Mouse (Mus musculus) embryonic facial prominence, embryonic 13.5 days (tissue): ENCODE data around the gene Angptl2. TPM values are rescaled to one million over a fixed set of nuclear protein-coding genes. Genes with fewer than 3 reads are reported as not detected.
A peak's percentile ranks its signal among the peaks of the same experiment; 100 is the strongest.

Experiments
- ATAC-seq: fragments of 200-750 bp; cut with Nextera tagmentation; 2 replicates; pipeline ENCODE4 v1.8.0; 2017; ENCODE audit warnings: low read depth; ENCODE audit not compliant: insufficient number of reproducible peaks, insufficient read depth, low FRiP score, low TSS enrichment
- H3K27ac ChIP-seq: fragments of 300-500 bp; sonication (generic); 2 replicates; pipeline ENCODE4 v1.5.1; 2015; ENCODE audit warnings: moderate library complexity, mild to moderate bottlenecking, inconsistent platforms
- H3K27me3 ChIP-seq: fragments of 300-500 bp; sonication (generic); 2 replicates; pipeline ENCODE4 v1.6.1; 2015; ENCODE audit warnings: mild to moderate bottlenecking, inconsistent platforms
- H3K36me3 ChIP-seq: fragments of 300-500 bp; sonication (generic); 2 replicates; pipeline ENCODE4 v1.6.1; 2015; ENCODE audit warnings: mild to moderate bottlenecking, inconsistent platforms
- H3K4me1 ChIP-seq: fragments of 300-500 bp; sonication (generic); 2 replicates; pipeline ENCODE4 v1.6.1; 2015; ENCODE audit warnings: inconsistent platforms
- H3K4me2 ChIP-seq: fragments of 300-500 bp; sonication (generic); 2 replicates; pipeline ENCODE4 v1.6.1; 2015; ENCODE audit warnings: moderate library complexity, mild to moderate bottlenecking, inconsistent platforms
- H3K4me3 ChIP-seq: fragments of 300-500 bp; sonication (generic); 2 replicates; pipeline ENCODE4 v1.5.1; 2015; ENCODE audit warnings: mild to moderate bottlenecking, inconsistent platforms
- H3K9ac ChIP-seq: fragments of 300-500 bp; sonication (generic); 2 replicates; pipeline ENCODE4 v1.6.1; 2015; ENCODE audit warnings: mild to moderate bottlenecking, inconsistent platforms
- H3K9me3 ChIP-seq: fragments of 300-500 bp; sonication (generic); 2 replicates; pipeline ENCODE4 v1.6.1; 2016; ENCODE audit warnings: inconsistent platforms
- WGBS: fragments of 180-500 bp; shearing (Covaris S2); methylation state at CpG from one replicate; pipeline ENCODE4 v1.1.7; 2015; ENCODE audit warnings: mixed read lengths; 5-methylcytosine and 5-hydroxymethylcytosine counted together
- polyA plus RNA-seq: library from polyadenylated mRNA; unstranded; fragments of >200 nt; fragmentation: Nextera tagmentation; extraction: Ambion mirVana; gene quantifications from 2 replicates; pipeline ENCODE4 v1.2.1, GENCODE M21; 2015

Angptl2 gene
- polyA plus RNA-seq, 1 experiment from 2014 or later = 38.4 TPM

DNA sequence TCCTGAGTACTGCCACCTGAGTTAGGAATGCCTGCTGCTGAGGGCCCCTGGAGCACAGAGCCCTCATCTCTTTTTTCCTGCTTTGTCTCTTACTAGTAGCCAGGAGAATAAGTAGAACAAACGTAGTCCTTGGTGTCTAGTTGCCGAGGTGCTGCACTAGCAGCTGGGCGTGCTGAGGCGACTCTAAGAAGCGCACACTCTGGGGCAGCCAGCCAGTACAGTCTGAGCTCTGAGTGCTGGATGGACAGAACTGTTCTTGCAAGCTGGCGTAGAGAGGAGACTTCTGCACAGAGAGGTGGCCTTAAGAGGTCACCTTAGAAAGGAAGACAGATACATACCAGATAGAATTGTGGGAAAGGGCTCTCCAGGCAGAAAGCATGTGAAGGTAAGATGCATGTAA, 4.4 kb downstream of the Angptl2 start:
- Histone ChIP-seq H3K9ac (0 out of 2 replicates have a peak overlapping the region, but pooled peaks have one; percentile 16), H3K27ac (peak overlapping the region; percentile 55), H3K9me3 (no peaks in the 10 kb centered on the region), H3K4me1 (peaks cover 60% of the 10 kb centered on the region), H3K36me3 (peaks cover 25% of the 10 kb centered on the region), H3K4me3 (no peak overlapping the region), H3K27me3 (no peaks in the 10 kb centered on the region), H3K4me2 (no peak overlapping the region; the same call in 1 of the 2 replicates)
- WGBS = 49% methylated on average over 6 of the region's 6 CpGs
- no peak for ATAC-seq

DNA sequence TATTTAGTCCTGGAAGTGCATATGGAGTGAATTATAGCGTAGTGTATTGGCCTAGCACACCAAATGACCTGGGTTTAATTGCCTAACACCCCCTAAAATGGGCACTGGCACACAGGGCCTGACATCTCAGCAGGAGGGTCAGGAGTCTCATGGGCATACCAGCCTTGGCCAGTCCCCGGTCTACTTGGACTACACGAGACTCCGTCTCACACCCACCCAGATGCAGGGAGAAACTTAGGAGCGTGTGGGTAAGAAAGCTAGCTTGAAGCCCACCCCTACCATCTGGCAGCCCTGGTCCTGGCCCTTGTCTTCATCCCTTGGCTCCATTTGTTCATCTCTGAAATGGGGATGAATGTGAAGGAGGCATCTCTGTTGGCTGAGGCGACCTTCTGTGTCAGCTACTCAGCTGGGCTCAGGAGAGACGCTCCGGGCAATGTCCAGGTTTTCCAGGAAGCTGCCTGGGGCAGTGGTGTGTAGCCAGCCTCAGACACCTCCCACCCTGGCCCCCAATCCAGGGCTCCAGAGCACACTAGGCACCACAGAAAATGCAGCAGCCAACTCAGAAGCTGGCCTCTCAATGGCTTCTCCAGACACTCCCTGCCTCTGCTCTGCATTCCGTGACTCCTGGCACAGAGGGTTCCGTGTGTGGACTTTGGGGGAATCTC, 4.9 kb downstream of the Angptl2 start:
- Histone ChIP-seq H3K9me3 (no peaks in the 10 kb centered on the region), H3K9ac (no peak overlapping the region), H3K27ac (no peak overlapping the region; the same call in 1 of the 2 replicates), H3K4me3 (no peak overlapping the region), H3K36me3 (peaks cover 27% of the 10 kb centered on the region), H3K4me2 (no peak overlapping the region), H3K4me1 (peaks cover 55% of the 10 kb centered on the region), H3K27me3 (no peaks in the 10 kb centered on the region)
- WGBS = 73% methylated on average over 10 of the region's 10 CpGs
- no peak for ATAC-seq

DNA sequence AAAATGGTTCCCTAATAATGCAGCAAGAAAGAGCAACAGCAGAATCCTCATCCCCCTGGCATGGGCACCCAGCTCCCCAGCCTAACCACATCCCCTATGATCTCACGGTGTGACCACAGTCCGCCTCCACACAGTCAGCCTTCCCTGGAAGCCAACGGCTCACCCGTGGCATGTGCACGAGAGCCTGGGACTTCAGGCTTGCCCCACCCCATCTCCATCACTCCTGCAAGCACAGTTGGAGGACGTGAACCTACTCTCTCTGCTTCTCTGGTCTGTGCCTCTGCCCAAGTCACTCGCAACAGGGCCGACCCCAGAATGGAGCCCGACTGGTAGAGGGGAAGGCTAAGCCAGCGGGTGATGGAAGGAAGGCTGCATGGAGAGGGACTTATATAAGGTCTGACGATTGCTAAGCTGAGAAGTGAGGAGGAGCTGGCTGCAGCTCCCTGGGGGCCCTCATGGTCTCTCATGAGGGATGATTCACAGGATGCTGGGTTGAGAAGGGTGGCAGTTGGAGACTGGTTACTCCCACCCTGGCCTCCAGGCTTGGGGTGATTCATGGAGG, 5.6 kb downstream of the Angptl2 start:
- WGBS = 86% methylated on average over 11 of the region's 11 CpGs
- Histone ChIP-seq H3K36me3 (peaks cover 27% of the 10 kb centered on the region), H3K4me2 (no peak overlapping the region), H3K4me3 (no peak overlapping the region), H3K9ac (no peak overlapping the region), H3K4me1 (peaks cover 52% of the 10 kb centered on the region), H3K9me3 (no peaks in the 10 kb centered on the region), H3K27me3 (no peaks in the 10 kb centered on the region), H3K27ac (no peak overlapping the region)
- ATAC-seq = no peak

DNA sequence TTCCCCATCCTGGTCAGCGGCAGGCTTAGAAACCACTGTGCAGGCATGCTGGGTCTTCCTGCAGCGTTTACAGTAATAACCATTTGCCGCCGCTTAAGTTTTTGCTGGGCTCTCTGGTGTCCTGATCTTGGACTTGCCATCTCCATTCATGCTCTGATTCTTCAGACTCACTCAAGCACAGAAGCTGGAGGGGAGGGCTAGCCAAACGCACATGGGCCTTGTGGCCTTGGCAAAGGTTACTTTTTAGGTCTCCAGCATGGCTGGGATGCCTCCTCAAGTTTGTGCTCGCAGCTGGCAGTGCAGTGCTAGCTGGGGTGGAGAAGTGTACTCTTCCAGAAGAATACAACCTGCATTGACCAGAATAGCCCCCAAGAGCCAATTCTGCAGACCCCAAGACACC, 6.6 kb downstream of the Angptl2 start:
- H3K4me3 ChIP-seq = no peak overlapping the region
- no peak for ATAC-seq
- H3K27ac ChIP-seq = no peak overlapping the region
- no peaks in the 10 kb centered on the region for H3K9me3 ChIP-seq
- H3K36me3 ChIP-seq = peaks cover 27% of the 10 kb centered on the region
- H3K9ac ChIP-seq = no peak overlapping the region
- no peaks in the 10 kb centered on the region for H3K27me3 ChIP-seq
- WGBS = 85% methylated on average over 6 of the region's 6 CpGs
- no peak overlapping the region for H3K4me2 ChIP-seq
- H3K4me1 ChIP-seq = peaks cover 42% of the 10 kb centered on the region

DNA sequence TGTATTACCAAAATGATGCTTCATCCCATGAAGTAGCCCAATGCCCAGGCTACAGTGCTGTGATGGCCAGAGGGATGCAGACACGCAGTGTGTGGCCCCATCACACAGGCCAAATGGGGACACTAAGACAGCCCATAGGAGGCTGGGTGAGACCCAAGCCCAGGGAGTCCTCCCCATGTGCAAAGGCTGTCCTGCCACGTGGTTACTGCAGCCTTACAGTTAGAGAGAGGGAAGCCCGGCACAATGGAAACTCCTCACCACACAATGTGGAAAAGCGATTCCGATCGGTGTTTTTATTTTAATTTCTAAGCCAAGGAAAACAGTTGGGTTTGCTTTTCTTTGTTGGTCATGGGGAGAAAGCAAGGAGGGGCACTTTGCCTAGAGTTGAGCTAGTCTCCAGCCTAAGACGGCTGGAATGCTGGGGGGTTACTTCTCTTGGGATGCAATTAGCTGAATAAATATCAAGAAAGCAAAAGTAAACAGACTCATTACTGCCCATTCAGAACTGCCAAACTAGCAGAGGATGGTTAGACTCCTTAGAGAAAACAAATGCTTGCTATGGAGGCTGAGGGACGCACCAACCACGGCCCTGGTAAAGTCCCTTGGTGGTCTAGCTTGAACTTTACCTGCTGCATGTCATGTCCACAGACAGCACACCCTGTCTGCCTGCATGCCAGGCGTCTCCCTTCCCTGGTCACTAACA, 7.9 kb downstream of the Angptl2 start:
- H3K4me2 ChIP-seq = no peak overlapping the region
- no peaks in the 10 kb centered on the region for H3K9me3 ChIP-seq
- no peaks in the 10 kb centered on the region for H3K27me3 ChIP-seq
- peaks cover 38% of the 10 kb centered on the region for H3K36me3 ChIP-seq
- H3K9ac ChIP-seq = no peak overlapping the region
- H3K27ac ChIP-seq = no peak overlapping the region
- no peak overlapping the region for H3K4me3 ChIP-seq
- H3K4me1 ChIP-seq = peaks cover 31% of the 10 kb centered on the region
- WGBS = 75% methylated on average over 10 of the region's 10 CpGs
- no peak for ATAC-seq

DNA sequence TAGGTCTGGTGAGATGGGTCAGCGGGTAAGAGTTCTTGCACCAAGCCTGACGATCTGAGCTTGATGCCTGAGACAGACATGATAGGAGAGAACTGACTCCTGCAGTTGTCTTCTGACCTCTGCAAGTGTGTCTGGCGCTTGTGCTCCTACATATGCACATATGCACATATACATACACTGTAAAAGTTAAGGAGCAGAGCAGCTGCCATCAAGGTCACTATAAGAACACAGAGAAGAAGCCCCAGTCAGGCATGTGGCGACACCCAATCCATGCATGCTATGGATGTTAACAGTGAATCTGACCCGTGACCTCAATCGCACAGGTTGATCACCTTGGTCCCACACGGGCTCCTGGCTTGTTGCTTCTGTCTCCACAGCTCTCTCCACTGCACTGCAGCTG, 10.1 kb downstream of the Angptl2 start:
- Histone ChIP-seq H3K4me1 (peaks cover 10% of the 10 kb centered on the region), H3K4me2 (no peak overlapping the region), H3K27ac (no peak overlapping the region), H3K4me3 (no peak overlapping the region), H3K9ac (no peak overlapping the region), H3K36me3 (peaks cover 58% of the 10 kb centered on the region), H3K27me3 (no peaks in the 10 kb centered on the region), H3K9me3 (no peaks in the 10 kb centered on the region)
- 86% methylated on average over 7 of the region's 7 CpGs for WGBS
- no peak for ATAC-seq

DNA sequence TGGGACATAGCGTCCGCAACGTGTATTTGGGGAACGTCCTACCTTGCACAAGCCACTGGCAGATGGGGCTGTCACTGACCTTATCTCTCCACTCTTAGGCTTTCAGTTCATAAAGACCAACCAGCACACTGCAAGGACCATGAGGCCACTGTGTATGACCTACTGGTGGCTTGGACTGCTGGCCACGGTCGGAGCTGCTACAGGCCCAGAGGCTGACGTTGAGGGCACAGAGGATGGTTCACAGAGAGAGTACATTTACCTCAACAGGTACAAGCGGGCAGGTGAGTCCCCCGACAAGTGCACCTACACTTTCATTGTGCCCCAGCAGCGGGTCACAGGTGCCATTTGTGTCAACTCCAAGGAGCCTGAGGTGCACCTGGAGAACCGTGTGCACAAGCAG, 12.2 kb downstream of the Angptl2 start:
- H3K9ac ChIP-seq = no peak overlapping the region
- H3K4me2 ChIP-seq = no peak overlapping the region
- no peak for ATAC-seq
- H3K4me1 ChIP-seq = peaks cover 8% of the 10 kb centered on the region
- peaks cover 63% of the 10 kb centered on the region for H3K36me3 ChIP-seq
- H3K27ac ChIP-seq = no peak overlapping the region
- 91% methylated on average over 11 of the region's 11 CpGs for WGBS
- no peaks in the 10 kb centered on the region for H3K9me3 ChIP-seq
- no peak overlapping the region for H3K4me3 ChIP-seq
- H3K27me3 ChIP-seq = no peaks in the 10 kb centered on the region

DNA sequence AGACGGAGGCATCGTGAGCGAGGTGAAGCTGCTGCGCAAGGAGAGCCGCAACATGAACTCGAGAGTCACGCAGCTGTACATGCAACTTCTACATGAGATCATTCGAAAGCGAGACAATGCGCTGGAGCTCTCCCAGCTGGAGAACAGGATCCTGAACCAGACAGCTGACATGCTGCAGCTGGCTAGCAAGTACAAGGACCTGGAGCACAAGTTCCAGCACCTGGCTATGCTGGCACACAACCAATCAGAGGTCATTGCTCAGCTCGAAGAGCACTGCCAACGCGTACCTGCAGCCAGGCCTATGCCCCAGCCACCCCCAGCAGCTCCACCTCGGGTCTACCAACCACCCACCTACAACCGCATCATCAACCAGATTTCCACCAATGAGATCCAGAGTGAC, 12.7 kb downstream of the Angptl2 start:
- Histone ChIP-seq H3K27ac (no peak overlapping the region), H3K9me3 (no peaks in the 10 kb centered on the region), H3K36me3 (peaks cover 61% of the 10 kb centered on the region), H3K4me1 (peaks cover 8% of the 10 kb centered on the region), H3K9ac (no peak overlapping the region), H3K4me3 (no peak overlapping the region), H3K4me2 (no peak overlapping the region), H3K27me3 (no peaks in the 10 kb centered on the region)
- no peak for ATAC-seq
- 97% methylated on average over 15 of the region's 15 CpGs for WGBS

DNA sequence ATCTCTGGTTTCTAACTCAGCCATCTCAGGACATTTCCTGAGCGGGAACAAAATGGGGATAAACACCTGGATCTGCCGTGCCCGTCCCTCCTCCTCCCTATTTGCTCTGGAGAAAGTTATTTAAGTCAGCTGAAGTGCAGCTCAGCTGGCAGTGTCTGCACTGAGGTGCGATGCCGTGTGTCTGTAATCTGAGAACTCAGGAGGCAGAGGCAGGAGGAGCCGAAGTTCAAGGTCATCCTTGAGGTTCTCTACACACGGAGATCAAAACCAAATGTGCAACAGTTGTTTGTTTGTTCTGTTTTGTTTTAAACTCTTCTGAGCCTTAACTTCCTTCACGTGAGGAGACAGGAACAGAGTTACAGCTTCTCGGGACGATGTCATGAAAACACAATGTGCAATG, 14.8 kb downstream of the Angptl2 start:
- Histone ChIP-seq H3K4me2 (no peak overlapping the region), H3K4me3 (no peak overlapping the region), H3K27ac (no peak overlapping the region), H3K4me1 (peaks cover 8% of the 10 kb centered on the region), H3K36me3 (peaks cover 59% of the 10 kb centered on the region), H3K27me3 (no peaks in the 10 kb centered on the region), H3K9ac (no peak overlapping the region), H3K9me3 (no peaks in the 10 kb centered on the region)
- 49% methylated on average over 10 of the region's 10 CpGs for WGBS
- ATAC-seq = no peak

DNA sequence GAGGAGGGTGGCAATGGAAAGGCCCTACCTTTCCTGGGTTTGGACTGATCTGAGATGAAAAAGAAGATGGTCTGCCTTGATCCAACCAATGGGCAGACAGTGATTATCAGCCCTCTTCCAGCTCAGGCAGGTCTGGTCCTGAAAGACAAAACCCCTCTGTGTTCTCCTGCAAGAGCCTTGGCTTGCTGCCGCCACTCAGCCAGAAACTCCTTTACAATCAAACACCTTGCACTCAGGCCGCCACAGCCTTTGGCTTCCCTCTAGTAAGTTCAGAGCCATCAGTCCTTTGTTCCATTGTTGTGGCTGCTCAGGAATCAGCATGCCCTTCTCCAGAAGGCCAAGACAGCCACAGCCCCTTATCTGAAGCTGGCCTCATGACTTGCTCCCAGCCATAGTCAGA, 15.9 kb downstream of the Angptl2 start:
- Histone ChIP-seq H3K9ac (no peak overlapping the region), H3K36me3 (peaks cover 59% of the 10 kb centered on the region)
- no peak for ATAC-seq

DNA sequence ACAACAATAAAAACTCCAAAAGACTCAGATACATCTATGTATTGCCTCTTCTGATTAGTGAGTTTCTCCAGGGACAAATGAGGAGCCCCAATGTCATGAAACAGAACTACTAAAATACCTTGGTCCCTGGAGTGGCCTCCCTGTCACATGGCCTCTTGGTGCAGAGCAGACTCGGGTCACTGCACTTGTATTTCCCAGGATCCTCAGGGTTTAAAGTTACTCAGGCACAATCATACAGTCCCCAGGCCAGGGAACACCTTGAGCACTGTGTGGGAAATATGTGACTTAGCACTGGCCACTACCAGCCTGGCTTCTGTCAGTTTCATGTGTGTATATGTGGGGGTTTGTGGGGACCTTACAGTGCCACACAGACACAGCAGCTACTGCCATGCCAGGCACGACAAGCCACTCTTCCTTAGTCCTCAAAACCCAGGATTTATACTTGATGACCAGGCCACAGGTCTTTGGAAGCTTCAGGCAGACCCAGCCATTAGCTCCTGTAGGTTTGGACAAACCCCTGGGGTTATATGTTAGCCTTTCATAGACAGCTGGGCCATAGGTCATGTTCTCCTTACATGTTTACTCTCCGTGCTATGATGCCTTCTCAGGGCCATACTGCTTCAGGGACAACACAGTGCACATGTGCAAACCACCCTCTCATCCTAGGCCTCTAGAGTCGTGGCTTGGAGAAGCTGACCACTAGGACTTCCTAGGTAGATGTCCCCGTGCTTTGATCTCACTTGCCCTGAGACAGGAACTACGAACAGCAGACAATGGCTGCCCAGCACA, 17.1 kb downstream of the Angptl2 start:
- no peak overlapping the region for H3K4me3 ChIP-seq
- no peak for ATAC-seq
- H3K27me3 ChIP-seq = no peaks in the 10 kb centered on the region
- H3K36me3 ChIP-seq = peaks cover 67% of the 10 kb centered on the region
- peaks cover 10% of the 10 kb centered on the region for H3K4me1 ChIP-seq
- WGBS = 70% methylated on average over 6 of the region's 6 CpGs
- no peak overlapping the region for H3K27ac ChIP-seq
- no peak overlapping the region for H3K4me2 ChIP-seq
- no peaks in the 10 kb centered on the region for H3K9me3 ChIP-seq
- H3K9ac ChIP-seq = no peak overlapping the region

More for the DNA sequence above, 15.9 kb downstream of the Angptl2 start:
- no peaks in the 10 kb centered on the region for H3K9me3 ChIP-seq
- no peak overlapping the region for H3K4me3 ChIP-seq
- H3K4me1 ChIP-seq = peaks cover 10% of the 10 kb centered on the region
- no peak overlapping the region for H3K4me2 ChIP-seq
- H3K27ac ChIP-seq = no peak overlapping the region
- 69% methylated on average over 2 of the region's 2 CpGs for WGBS
- no peaks in the 10 kb centered on the region for H3K27me3 ChIP-seq
